Mouse (Mus musculus) limb, embryonic 10.5 days (tissue): ENCODE measurements at regions not wholly inside any gene's neighbourhood (a gene's known extent, or its start where the extent isn't known, plus 50 kb on each side); places are given as distances from the start of the nearest gene placed in this dataset.

ENCODE experiments used
- DNase-seq: peaks from one replicate; pipeline ENCODE4 v3.0.0-alpha.2; 2017; ENCODE audit warnings: low spot score
- H3K27ac ChIP-seq: fragments of 300-500 bp; sonication (generic); 2 replicates; pipeline ENCODE4 v1.5.1; 2016; ENCODE audit warnings: mild to moderate bottlenecking
- H3K27me3 ChIP-seq: fragments of 300-500 bp; sonication (generic); 2 replicates; pipeline ENCODE4 v1.6.1; 2016; ENCODE audit warnings: low read depth, mild to moderate bottlenecking; ENCODE audit not compliant: poor library complexity, severe bottlenecking
- H3K36me3 ChIP-seq: fragments of 300-500 bp; sonication (generic); 2 replicates; pipeline ENCODE4 v1.6.1; 2016; ENCODE audit warnings: mild to moderate bottlenecking, moderate library complexity
- H3K4me1 ChIP-seq: fragments of 300-500 bp; sonication (generic); 2 replicates; pipeline ENCODE4 v1.6.1; 2016
- H3K4me3 ChIP-seq: fragments of 300-500 bp; sonication (generic); 2 replicates; pipeline ENCODE4 v1.5.1; 2016; ENCODE audit warnings: mild to moderate bottlenecking, moderate library complexity
- H3K9me3 ChIP-seq: fragments of 300-500 bp; sonication (generic); replicated peaks from 2 replicates; pipeline ENCODE4 v1.6.1; 2016; ENCODE audit warnings: mild to moderate bottlenecking
- WGBS: fragments of 180-500 bp; shearing (Covaris S2); methylation state at CpG from one replicate; pipeline ENCODE4 v1.1.7; 2016; 5-methylcytosine and 5-hydroxymethylcytosine counted together

DNA sequence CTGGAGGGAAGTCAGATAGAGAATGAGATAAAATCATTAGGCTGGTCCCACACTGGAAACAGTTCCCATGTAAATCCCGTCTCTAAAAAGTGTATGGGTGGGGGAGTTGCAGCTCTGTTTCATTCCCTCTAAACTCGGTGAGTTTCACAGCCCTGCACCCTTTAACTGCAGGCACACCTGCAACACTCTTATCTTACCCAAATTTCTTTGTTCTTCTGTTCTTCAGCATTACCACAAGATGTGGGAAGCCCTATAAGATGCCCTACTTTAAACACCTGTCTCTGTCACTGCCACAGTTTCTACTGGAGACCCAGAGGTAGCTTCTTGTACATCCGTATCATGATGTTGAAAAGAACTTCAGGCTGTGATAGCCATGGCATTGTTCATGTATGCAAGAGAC lies 320.2 kb upstream of the Kcnh8 start:
- 66% methylated on average over 3 of the region's 3 CpGs for WGBS
- H3K36me3 ChIP-seq = no peaks in the 10 kb centered on the region
- no peak overlapping the region for H3K27ac ChIP-seq
- no peak overlapping the region for H3K4me3 ChIP-seq
- H3K27me3 ChIP-seq = no peaks in the 10 kb centered on the region
- H3K4me1 ChIP-seq = no peaks in the 10 kb centered on the region
- no peak for DNase-seq
- no peaks in the 10 kb centered on the region for H3K9me3 ChIP-seq

DNA sequence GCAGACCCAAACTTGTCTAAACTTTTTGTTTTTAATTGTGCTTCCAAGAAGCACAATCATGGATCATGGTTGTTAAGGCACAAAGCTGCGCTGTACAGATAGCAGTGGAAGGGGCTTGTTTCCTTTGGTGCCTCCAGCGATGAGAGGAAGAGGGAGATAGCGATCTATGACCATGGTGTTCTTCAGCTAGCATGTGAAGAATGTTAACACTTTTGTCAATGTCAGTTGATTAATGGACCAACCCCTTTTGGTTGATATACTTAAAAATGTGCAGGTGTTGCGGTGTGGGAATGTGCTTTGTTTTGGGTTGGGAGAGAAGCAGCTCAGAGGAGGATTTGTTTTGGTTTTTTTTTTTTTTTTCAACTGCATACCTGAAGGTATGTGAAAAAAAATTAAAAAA lies 324.0 kb upstream of the Kcnh8 start:
- no peaks in the 10 kb centered on the region for H3K36me3 ChIP-seq
- no peak overlapping the region for H3K27ac ChIP-seq
- no peaks in the 10 kb centered on the region for H3K27me3 ChIP-seq
- no peaks in the 10 kb centered on the region for H3K4me1 ChIP-seq
- no peak overlapping the region for H3K4me3 ChIP-seq
- no peak for DNase-seq
- WGBS = 79% methylated on average over 4 of the region's 4 CpGs
- no peaks in the 10 kb centered on the region for H3K9me3 ChIP-seq

DNA sequence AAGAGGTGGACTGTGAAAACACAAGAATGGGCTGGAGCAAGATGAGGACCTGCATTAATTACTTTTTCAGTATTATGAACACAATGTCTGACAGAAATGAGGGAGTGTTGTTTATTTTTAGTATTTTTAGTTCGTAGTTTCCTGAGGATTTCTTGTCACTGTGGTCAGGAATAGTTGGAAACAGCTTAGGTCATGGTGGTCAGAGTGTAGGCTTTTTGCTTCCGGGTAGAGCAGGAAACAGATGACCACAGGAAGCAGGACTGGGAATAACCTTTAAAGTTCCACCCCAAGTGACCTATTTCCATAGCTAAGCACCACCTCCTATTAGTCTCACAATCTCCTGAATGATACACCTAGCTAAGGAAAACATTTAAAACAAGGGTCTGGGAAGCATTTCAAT lies 333.7 kb upstream of the Kcnh8 start:
- no peaks in the 10 kb centered on the region for H3K36me3 ChIP-seq
- H3K9me3 ChIP-seq = no peaks in the 10 kb centered on the region
- no peak for DNase-seq
- H3K4me3 ChIP-seq = no peak overlapping the region
- H3K27me3 ChIP-seq = no peaks in the 10 kb centered on the region
- 76% methylated on average over 2 of the region's 2 CpGs for WGBS
- H3K4me1 ChIP-seq = no peaks in the 10 kb centered on the region
- H3K27ac ChIP-seq = no peak overlapping the region

DNA sequence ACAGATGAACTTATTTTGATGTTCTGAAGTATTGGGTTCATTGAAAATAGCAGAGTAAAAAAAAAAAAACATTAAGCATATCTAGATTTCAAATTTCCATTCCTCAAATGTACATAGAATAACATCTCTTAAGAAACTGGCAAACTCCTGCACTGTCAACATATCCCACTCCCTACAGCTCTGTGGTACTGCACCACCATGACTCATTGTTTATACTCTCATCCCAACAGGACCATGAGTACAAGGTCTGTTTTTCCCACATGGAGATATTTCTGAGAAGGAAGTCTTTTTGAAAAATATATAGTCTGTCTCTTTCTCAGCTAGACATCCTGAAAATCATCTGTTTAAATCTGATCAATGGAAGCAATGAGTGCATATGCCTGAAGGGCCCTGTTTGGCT lies 351.2 kb upstream of the Kcnh8 start:
- Histone ChIP-seq H3K4me1 (no peaks in the 10 kb centered on the region), H3K9me3 (no peaks in the 10 kb centered on the region), H3K27ac (no peak overlapping the region), H3K4me3 (no peak overlapping the region), H3K27me3 (no peaks in the 10 kb centered on the region), H3K36me3 (no peaks in the 10 kb centered on the region)
- DNase-seq = no peak

DNA sequence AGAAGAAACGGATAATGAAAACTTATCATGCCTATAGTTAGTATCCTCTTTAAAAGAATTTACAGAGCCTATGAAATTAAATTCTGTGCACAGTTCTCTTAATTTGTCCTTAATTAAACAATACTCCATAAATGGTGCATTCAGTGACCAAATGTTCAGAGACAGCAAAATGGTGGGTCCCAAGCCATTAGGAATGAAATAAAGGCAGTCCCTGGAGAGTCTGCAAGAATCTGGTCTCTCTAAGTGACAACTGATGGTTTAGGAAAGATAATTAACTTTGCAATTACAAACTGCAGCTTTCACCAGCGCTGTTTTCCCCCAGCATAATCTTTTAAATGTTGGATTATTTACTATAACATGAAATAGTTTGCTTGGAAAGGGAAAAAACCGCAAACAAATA lies 376.9 kb upstream of the Kcnh8 start:
- Histone ChIP-seq H3K36me3 (no peaks in the 10 kb centered on the region), H3K27me3 (no peaks in the 10 kb centered on the region), H3K9me3 (no peaks in the 10 kb centered on the region), H3K4me3 (no peak overlapping the region), H3K27ac (no peak overlapping the region), H3K4me1 (no peaks in the 10 kb centered on the region)
- 88% methylated on average over 3 of the region's 3 CpGs for WGBS
- DNase-seq = no peak

DNA sequence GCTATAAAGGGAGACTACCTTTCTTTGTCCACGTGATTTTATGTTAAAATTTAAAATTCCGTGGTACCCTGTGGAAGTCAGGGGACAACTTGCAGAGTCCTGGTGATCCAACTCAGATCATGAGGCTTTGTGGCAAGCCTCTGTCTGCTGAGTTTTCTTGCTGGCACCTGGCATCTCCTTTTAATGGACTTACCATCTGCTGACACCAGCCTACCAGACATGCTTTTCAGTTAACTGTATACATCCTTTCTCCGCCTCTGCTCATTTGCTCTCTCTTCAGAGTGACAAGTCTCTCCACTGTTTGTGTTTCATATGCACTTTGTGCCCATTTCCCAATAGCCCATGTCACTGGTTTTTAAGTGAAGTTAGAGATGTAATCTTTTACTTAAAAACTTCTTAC lies 382.1 kb upstream of the Kcnh8 start:
- no peaks in the 10 kb centered on the region for H3K27me3 ChIP-seq
- WGBS = 89% methylated on average over 3 of the region's 3 CpGs
- no peaks in the 10 kb centered on the region for H3K9me3 ChIP-seq
- no peak for DNase-seq
- no peaks in the 10 kb centered on the region for H3K4me1 ChIP-seq
- no peaks in the 10 kb centered on the region for H3K36me3 ChIP-seq
- no peak overlapping the region for H3K27ac ChIP-seq
- H3K4me3 ChIP-seq = no peak overlapping the region

DNA sequence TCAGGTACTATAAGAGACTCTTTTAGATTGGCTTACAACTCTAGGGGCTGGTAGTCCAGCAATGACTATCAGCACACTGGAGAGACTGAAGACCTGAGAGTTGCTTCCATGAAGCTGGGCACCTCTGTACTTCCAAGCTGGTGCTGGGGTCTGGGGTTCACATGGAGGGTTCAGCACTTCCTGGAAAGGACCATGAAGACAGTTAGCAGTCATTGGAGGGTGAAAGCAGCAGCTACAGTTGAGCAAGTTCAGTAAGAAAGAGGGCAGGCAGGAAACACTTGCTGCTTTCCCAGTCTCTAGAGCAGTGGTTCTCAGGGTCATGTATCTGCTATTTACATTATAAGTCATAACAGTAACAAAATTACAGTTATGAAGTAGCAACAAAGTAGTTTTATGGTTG lies 384.3 kb upstream of the Satb1 start:
- Histone ChIP-seq H3K4me1 (no peaks in the 10 kb centered on the region), H3K36me3 (no peaks in the 10 kb centered on the region), H3K27me3 (no peaks in the 10 kb centered on the region), H3K27ac (no peak overlapping the region), H3K9me3 (no peaks in the 10 kb centered on the region), H3K4me3 (no peak overlapping the region)
- no peak for DNase-seq

DNA sequence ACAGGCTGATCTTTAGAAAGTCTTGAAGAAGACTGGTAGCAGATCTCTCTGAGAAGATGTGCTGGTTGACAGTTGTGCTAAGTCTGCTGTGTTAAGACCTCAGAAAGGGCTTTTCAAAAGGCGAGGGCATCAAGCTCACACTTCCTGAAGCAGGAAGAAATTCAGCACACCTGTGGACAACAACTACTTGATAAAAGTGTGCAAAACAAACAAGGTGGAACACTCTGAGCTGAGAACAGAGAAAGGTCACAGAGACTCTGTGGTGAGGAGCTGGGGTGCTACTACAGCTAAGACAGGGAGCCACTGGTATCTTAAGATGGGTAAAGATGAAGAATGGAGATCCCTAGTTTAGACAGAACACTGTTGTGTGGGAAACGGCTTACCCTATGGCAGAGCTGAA lies 379.9 kb upstream of the Satb1 start:
- no peaks in the 10 kb centered on the region for H3K27me3 ChIP-seq
- H3K36me3 ChIP-seq = no peaks in the 10 kb centered on the region
- H3K27ac ChIP-seq = no peak overlapping the region
- WGBS = 91% methylated on average over 2 of the region's 2 CpGs
- no peak for DNase-seq
- no peaks in the 10 kb centered on the region for H3K9me3 ChIP-seq
- no peaks in the 10 kb centered on the region for H3K4me1 ChIP-seq
- H3K4me3 ChIP-seq = no peak overlapping the region

DNA sequence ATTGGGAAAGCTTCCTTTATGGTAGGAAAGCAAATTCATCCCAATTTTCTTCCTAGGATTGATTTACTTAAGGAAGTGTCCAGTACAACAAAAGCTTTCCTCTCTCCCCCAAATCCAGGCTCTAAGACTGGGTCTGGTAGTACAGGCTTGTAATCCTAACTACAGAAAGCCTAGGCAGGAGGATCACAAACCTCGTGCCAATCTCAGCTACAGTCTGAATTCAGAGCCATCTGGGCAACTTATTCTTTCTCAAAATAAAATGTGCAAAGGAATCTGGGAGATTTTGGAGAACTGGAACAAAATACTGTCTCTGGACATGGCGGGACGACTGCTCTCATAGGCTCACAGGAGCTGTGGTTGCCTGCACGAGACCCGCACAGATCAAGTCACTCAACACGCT lies 377.4 kb upstream of the Satb1 start:
- H3K27ac ChIP-seq = no peak overlapping the region
- no peaks in the 10 kb centered on the region for H3K27me3 ChIP-seq
- H3K4me1 ChIP-seq = no peaks in the 10 kb centered on the region
- WGBS = 90% methylated on average over 6 of the region's 6 CpGs
- no peak overlapping the region for H3K4me3 ChIP-seq
- H3K9me3 ChIP-seq = no peaks in the 10 kb centered on the region
- DNase-seq = no peak
- no peaks in the 10 kb centered on the region for H3K36me3 ChIP-seq

DNA sequence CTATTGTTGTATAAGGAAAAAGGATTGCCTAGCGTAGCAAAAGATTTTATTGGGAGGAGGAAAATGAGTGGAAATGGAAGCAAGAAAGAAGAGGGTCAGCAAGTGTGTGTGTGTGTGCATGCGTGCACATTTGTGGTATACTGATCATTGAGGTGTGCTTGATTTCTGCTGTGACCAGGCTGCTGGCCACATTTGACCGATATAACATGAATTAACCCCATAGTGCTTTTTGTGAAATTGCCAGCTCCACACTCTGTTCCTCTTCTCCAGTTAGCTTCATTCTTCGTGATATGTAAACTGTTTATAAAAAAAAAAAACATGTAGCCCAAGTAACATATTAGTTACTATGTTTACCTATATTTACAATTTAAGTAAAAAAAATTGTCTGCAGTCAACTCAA lies 364.6 kb upstream of the Satb1 start:
- Histone ChIP-seq H3K9me3 (no peaks in the 10 kb centered on the region), H3K4me1 (no peaks in the 10 kb centered on the region), H3K27me3 (no peaks in the 10 kb centered on the region), H3K36me3 (no peaks in the 10 kb centered on the region), H3K27ac (no peak overlapping the region), H3K4me3 (no peak overlapping the region)
- WGBS = 93% methylated on average over 4 of the region's 4 CpGs
- DNase-seq = no peak

DNA sequence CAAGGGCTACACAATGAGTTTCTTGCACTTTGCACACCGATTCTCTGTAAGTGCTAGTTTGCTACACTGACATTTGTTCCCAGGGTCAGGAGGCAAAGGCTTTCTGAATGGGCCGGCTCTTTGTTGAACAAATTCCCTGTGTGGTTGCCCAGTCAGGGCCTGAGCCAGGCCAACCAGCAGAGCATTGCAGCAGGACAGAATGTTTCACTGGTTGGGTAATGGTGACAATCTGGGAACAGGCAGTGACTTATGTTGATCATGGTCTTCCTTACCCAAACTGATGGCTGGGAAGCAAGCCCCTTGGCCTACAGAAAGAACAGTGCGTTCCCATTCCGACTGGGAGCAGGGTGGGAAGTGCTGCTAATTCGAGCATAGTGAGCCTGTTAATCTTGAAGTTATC lies 363.7 kb upstream of the Satb1 start:
- no peaks in the 10 kb centered on the region for H3K27me3 ChIP-seq
- H3K27ac ChIP-seq = no peak overlapping the region
- H3K4me1 ChIP-seq = no peaks in the 10 kb centered on the region
- H3K4me3 ChIP-seq = no peak overlapping the region
- no peaks in the 10 kb centered on the region for H3K9me3 ChIP-seq
- no peaks in the 10 kb centered on the region for H3K36me3 ChIP-seq
- no peak for DNase-seq
- WGBS = 89% methylated on average over 5 of the region's 5 CpGs

DNA sequence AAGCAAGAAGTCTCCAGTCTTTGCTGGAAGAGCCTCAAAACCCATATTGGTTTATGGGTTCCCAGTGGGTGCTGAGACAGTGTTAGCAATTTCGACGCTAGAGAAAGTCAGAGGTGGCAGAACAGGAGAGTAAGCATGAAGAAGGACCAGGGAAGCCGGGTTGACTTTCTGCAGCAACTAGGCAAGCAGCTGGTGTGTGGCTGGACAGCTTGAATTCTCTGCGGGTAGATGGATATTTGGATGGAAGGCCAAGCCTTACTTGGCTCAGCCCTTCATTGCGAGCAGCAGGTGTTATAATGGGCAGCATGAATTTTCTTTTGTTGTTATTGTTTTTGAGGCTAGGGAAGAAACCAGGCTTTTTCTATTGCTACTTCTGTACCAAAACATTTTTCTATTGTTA lies 362.7 kb upstream of the Satb1 start:
- Histone ChIP-seq H3K4me3 (no peak overlapping the region), H3K4me1 (no peaks in the 10 kb centered on the region), H3K9me3 (no peaks in the 10 kb centered on the region), H3K27me3 (no peaks in the 10 kb centered on the region), H3K36me3 (no peaks in the 10 kb centered on the region), H3K27ac (no peak overlapping the region)
- whole genome bisulfite sequencing = 87% methylated on average over 5 of the region's 5 CpGs
- no peak for DNase-seq

DNA sequence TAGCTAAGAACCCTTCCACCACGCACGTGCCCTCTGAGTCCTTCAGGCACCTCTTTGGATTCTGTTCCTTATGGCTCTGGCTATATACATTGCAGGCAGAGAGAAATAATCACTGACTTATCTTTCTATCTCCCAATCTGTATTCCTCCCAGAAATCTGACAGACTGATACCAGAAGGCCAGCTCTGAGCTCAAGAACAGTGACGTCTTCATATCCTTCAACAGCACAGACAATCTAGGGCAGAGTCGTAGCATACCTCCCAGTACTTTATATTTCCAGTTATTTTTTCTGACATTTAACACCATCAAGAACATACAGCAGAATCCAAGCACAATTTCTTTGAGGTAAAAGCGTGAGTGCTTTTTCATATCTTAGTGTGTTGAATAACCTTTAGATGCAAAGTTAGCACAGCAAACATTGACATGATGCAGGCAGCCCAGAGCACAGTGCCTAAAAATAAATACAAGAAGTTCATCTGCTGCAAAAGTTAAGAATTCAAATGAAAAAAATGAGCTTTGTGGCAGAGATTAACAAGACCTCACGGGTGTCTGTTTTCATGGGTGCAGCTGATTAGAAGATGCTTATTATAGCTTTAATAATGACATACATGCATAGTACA lies 358.1 kb upstream of the Satb1 start:
- no peak for DNase-seq
- Histone ChIP-seq H3K4me1 (no peaks in the 10 kb centered on the region), H3K4me3 (no peak overlapping the region), H3K27ac (no peak overlapping the region), H3K36me3 (no peaks in the 10 kb centered on the region), H3K27me3 (no peaks in the 10 kb centered on the region), H3K9me3 (no peaks in the 10 kb centered on the region)
- 90% methylated on average over 6 of the region's 6 CpGs for WGBS

DNA sequence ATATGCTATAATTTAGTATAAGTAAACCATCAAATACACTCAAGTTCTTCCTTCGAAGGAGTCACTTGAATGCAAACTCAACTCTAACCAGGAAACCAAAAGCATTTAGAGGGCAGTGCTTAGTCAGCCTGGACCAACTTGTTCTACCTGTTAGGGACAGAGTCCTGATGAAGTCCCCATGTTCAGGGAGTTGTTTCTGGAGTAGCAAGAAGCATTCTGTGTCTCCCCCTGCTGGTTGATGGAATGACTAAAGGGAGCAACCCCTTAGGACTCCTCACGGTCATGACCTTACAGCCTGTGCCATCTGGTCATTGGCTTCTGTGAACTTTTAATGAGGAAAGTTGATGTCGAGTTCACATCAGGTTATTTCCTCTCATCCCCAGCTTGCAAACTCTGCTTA lies 349.6 kb upstream of the Satb1 start:
- WGBS = 27% methylated on average over 3 of the region's 3 CpGs
- no peaks in the 10 kb centered on the region for H3K36me3 ChIP-seq
- H3K27ac ChIP-seq = no peak overlapping the region
- DNase-seq = peak; percentile 36
- no peaks in the 10 kb centered on the region for H3K9me3 ChIP-seq
- H3K4me3 ChIP-seq = no peak overlapping the region
- H3K27me3 ChIP-seq = no peaks in the 10 kb centered on the region
- no peaks in the 10 kb centered on the region for H3K4me1 ChIP-seq
